Mouse (Mus musculus) brain, embryonic 14.5 days (tissue): ENCODE measurements around the gene Plcd4.

ENCODE experiments used
- CTCF ChIP-seq: fragments of 200-500 bp; IDR thresholded peaks from 2 replicates; pipeline ENCODE4 v1.5.1; 2012; ENCODE audit warnings: inconsistent platforms, mild to moderate bottlenecking, moderate library complexity, borderline replicate concordance; ENCODE audit not compliant: insufficient read depth, insufficient read length; ENCODE audit errors: extremely low read depth
- POLR2A ChIP-seq: fragments of 200-500 bp; IDR thresholded peaks from 2 replicates; pipeline ENCODE4 v1.6.1; 2012; ENCODE audit warnings: mild to moderate bottlenecking, inconsistent platforms, borderline replicate concordance; ENCODE audit not compliant: poor library complexity, insufficient read depth, insufficient read length, severe bottlenecking; ENCODE audit errors: extremely low read depth

DNA sequence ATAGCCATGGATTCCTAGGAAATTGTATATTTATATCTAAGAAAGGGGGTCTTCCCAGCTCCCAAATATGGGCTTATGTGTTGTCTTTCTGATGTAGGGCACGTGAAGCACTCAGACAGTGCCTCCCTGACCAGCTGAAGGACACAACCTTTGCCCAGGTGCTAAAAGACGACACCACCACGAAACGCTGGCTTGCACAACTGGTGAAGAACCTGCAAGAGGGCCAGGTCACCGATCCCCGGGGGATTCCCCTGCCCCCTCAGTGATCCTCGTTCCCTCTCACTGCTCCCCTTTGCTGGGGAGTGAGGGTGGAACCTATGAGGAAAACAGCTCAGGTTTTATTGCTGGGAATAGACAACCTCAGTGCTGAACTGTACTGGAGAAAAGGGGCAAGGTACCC is 14.1 kb upstream of the Plcd4 start:
- no peak for TF ChIP-seq CTCF
- no peak for TF ChIP-seq POLR2A
